Mouse (Mus musculus) liver, adult 2 months (tissue): Measurements from ENCODE around the gene Sox6. TPM values are rescaled to one million over a fixed set of nuclear protein-coding genes. Genes with fewer than 3 reads are reported as not detected.

ENCODE experiments used
- DNase-seq: peaks from one replicate; pipeline ENCODE4 v3.0.0-alpha.2; 2011; ENCODE audit warnings: low read depth, low spot score; ENCODE audit errors: extremely low read depth
- H3K27ac ChIP-seq: fragments of 200-500 bp; replicated peaks from 2 replicates; pipeline ENCODE4 v1.5.1; 2012; ENCODE audit warnings: low read depth, mild to moderate bottlenecking, control low read depth, inconsistent platforms, low read length; ENCODE audit not compliant: insufficient read depth
- H3K27me3 ChIP-seq: fragments of 200-500 bp; 2 replicates; pipeline ENCODE4 v1.6.1; 2012; ENCODE audit warnings: mild to moderate bottlenecking, moderate library complexity, low read length, inconsistent platforms; ENCODE audit not compliant: control insufficient read depth, insufficient read depth
- H3K36me3 ChIP-seq: fragments of 200-500 bp; 2 replicates; pipeline ENCODE4 v1.6.1; 2012; ENCODE audit warnings: low read length, inconsistent platforms; ENCODE audit not compliant: control insufficient read depth, insufficient read depth
- H3K4me1 ChIP-seq: fragments of 200-500 bp; 2 replicates; pipeline ENCODE4 v1.6.1; 2011; ENCODE audit warnings: low read length; ENCODE audit not compliant: control insufficient read depth, insufficient read depth
- H3K4me3 ChIP-seq: fragments of 200-500 bp; 2 replicates; pipeline ENCODE4 v1.5.1; 2011; ENCODE audit warnings: low read depth, mild to moderate bottlenecking, control low read depth, low read length, moderate library complexity; ENCODE audit not compliant: insufficient read depth
- H3K79me2 ChIP-seq: fragments of 200-500 bp; 2 replicates; pipeline ENCODE4 v1.6.1; 2012; ENCODE audit warnings: inconsistent platforms, mild to moderate bottlenecking, low read length, moderate library complexity; ENCODE audit not compliant: control insufficient read depth, insufficient read depth
- H3K9ac ChIP-seq: fragments of 200-500 bp; 2 replicates; pipeline ENCODE4 v1.6.1; 2012; ENCODE audit warnings: low read depth, mild to moderate bottlenecking, control low read depth, inconsistent platforms, low read length
- CTCF ChIP-seq: fragments of 200-500 bp; IDR thresholded peaks from 2 replicates; pipeline ENCODE4 v1.5.1; 2011; ENCODE audit warnings: low read depth, low read length, control low read depth
- POLR2A ChIP-seq: fragments of 200-500 bp; IDR thresholded peaks from 2 replicates; pipeline ENCODE4 v1.6.1; 2011; ENCODE audit warnings: low read length, control low read depth; ENCODE audit not compliant: insufficient read depth; ENCODE audit errors: extremely low read depth
- WGBS: fragments of 180-500 bp; shearing (Covaris S2); methylation state at CpG from one replicate; pipeline ENCODE4 v1.1.7; 2018; 5-methylcytosine and 5-hydroxymethylcytosine counted together
- polyA plus RNA-seq: library from polyadenylated mRNA; depleted of rRNA; stranded (reverse); fragments of >200 nt; gene quantifications from 2 replicates; pipeline ENCODE4 v1.2.3, GENCODE M21; 2012
- total RNA-seq: library from RNA; depleted of rRNA; stranded (reverse); fragments of >200 nt; gene quantifications from 2 replicates; pipeline ENCODE4 v1.2.3, GENCODE M21; 2014

The Sox6 gene
- total and polyA plus RNA-seq, 2 experiments, result 16.0 to 34.8 TPM

- Histone ChIP-seq H3K9ac (no peak overlapping the region), H3K4me1 (no peaks in the 10 kb centered on the region), H3K36me3 (no peaks in the 10 kb centered on the region), H3K4me3 (no peak overlapping the region), H3K79me2 (no peaks in the 10 kb centered on the region), H3K27me3 (no peaks in the 10 kb centered on the region), H3K27ac (no peak overlapping the region)
- TF ChIP-seq POLR2A (no peak), CTCF (no peak)
- WGBS, result 93% methylated on average over 12 of the region's 12 CpGs
- DNase-seq, result no peak
Measured at GRCm38 (mm10) chr7:115946559-115946958, 92.0 kb downstream of the Sox6 start.

GRCm38 (mm10) chr7:115945516-115945915, 93.1 kb downstream of the Sox6 start:
- Histone ChIP-seq H3K36me3 (no peaks in the 10 kb centered on the region), H3K79me2 (no peaks in the 10 kb centered on the region), H3K27ac (no peak overlapping the region), H3K4me3 (no peak overlapping the region), H3K4me1 (no peaks in the 10 kb centered on the region), H3K9ac (no peak overlapping the region), H3K27me3 (no peaks in the 10 kb centered on the region)
- no peak for DNase-seq
- TF ChIP-seq POLR2A, result no peak
- TF ChIP-seq CTCF, result no peak
- WGBS, result 88% methylated on average over 4 of the region's 4 CpGs

- H3K27ac ChIP-seq, result no peak overlapping the region
- DNase-seq, result no peak
- 87% methylated on average over 5 of the region's 5 CpGs for WGBS
- H3K79me2 ChIP-seq, result no peaks in the 10 kb centered on the region
- TF ChIP-seq CTCF, result no peak
- TF ChIP-seq POLR2A, result no peak
- no peaks in the 10 kb centered on the region for H3K36me3 ChIP-seq
- H3K4me3 ChIP-seq, result no peak overlapping the region
- H3K9ac ChIP-seq, result no peak overlapping the region
- no peaks in the 10 kb centered on the region for H3K27me3 ChIP-seq
- H3K4me1 ChIP-seq, result no peaks in the 10 kb centered on the region
Measured at GRCm38 (mm10) chr7:115944250-115944649, 94.3 kb downstream of the Sox6 start.

- H3K4me1 ChIP-seq, result no peaks in the 10 kb centered on the region
- H3K79me2 ChIP-seq, result no peaks in the 10 kb centered on the region
- TF ChIP-seq CTCF (no peak), POLR2A (no peak)
- no peak for DNase-seq
- no peak overlapping the region for H3K4me3 ChIP-seq
- 63% methylated on average over 6 of the region's 6 CpGs for WGBS
- H3K27ac ChIP-seq, result no peak overlapping the region
- no peaks in the 10 kb centered on the region for H3K36me3 ChIP-seq
- no peak overlapping the region for H3K9ac ChIP-seq
- H3K27me3 ChIP-seq, result no peaks in the 10 kb centered on the region
Measured at GRCm38 (mm10) chr7:115941766-115942165, 96.8 kb downstream of the Sox6 start.

DNA sequence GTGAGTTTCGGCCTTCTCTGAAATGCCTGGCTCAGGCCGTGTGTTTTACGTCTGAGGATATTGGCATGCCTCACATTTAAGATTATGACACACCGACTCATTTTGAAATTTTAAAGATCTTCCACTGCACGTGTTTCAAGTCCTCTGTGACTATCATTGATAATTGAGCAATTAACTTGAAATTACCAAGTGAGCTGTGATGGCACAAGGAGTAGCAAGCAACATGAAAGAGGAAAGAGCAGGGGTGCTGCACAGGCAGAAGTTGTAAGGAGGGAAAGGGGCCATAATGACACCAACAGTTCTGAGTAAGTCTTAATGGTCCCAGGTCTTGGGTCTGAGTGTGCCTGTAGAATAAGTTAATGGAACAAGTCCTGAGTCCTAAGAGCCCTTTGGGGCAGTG, 99.3 kb downstream of the Sox6 start:
- Histone ChIP-seq H3K4me1 (no peaks in the 10 kb centered on the region), H3K27me3 (no peaks in the 10 kb centered on the region), H3K27ac (no peak overlapping the region), H3K79me2 (no peaks in the 10 kb centered on the region), H3K9ac (no peak overlapping the region), H3K36me3 (no peaks in the 10 kb centered on the region), H3K4me3 (no peak overlapping the region)
- DNase-seq, result no peak
- TF ChIP-seq POLR2A (no peak), CTCF (no peak)
- WGBS, result 73% methylated on average over 5 of the region's 5 CpGs

GRCm38 (mm10) chr7:115936908-115937307, 101.7 kb downstream of the Sox6 start:
- no peak for DNase-seq
- Histone ChIP-seq H3K4me1 (no peaks in the 10 kb centered on the region), H3K9ac (no peak overlapping the region), H3K79me2 (no peaks in the 10 kb centered on the region), H3K36me3 (no peaks in the 10 kb centered on the region), H3K4me3 (no peak overlapping the region), H3K27ac (no peak overlapping the region), H3K27me3 (no peaks in the 10 kb centered on the region)
- WGBS, result 83% methylated on average over 1 of the region's 1 CpGs
- TF ChIP-seq CTCF (no peak), POLR2A (no peak)
